Mouse (Mus musculus) stomach, postnatal 0 days (tissue): ENCODE data around the gene Sdc3. TPM values are rescaled to one million over a fixed set of nuclear protein-coding genes. Genes with fewer than 3 reads are reported as not detected.

ENCODE experiments used
- ATAC-seq: fragments of 200-750 bp; cut with Nextera tagmentation; 2 replicates; pipeline ENCODE4 v1.8.0; 2017; ENCODE audit not compliant: low FRiP score, low TSS enrichment
- DNase-seq: peaks from one replicate; pipeline ENCODE4 v3.0.0-alpha.2; 2016; ENCODE audit warnings: low spot score
- H3K27ac ChIP-seq: fragments of 300-500 bp; sonication (generic); replicated peaks from 2 replicates; pipeline ENCODE4 v1.5.1; 2014; ENCODE audit warnings: mild to moderate bottlenecking, control low read depth
- H3K27me3 ChIP-seq: fragments of 300-500 bp; sonication (generic); 2 replicates; pipeline ENCODE4 v1.6.1; 2014; ENCODE audit warnings: low read length; ENCODE audit not compliant: control insufficient read depth, insufficient read depth
- H3K36me3 ChIP-seq: fragments of 300-500 bp; sonication (generic); 2 replicates; pipeline ENCODE4 v1.6.1; 2014; ENCODE audit warnings: low read length, mixed read lengths; ENCODE audit not compliant: control insufficient read depth, insufficient read depth
- H3K4me1 ChIP-seq: fragments of 300-500 bp; sonication (generic); replicated peaks from 2 replicates; pipeline ENCODE4 v1.6.1; 2014; ENCODE audit warnings: antibody characterized with exemption; ENCODE audit not compliant: control insufficient read depth, insufficient read depth
- H3K4me2 ChIP-seq: fragments of 300-500 bp; sonication (generic); replicated peaks from 2 replicates; pipeline ENCODE4 v1.6.1; 2014; ENCODE audit warnings: low read depth, mild to moderate bottlenecking, control low read depth, moderate library complexity
- H3K4me3 ChIP-seq: fragments of 300-500 bp; sonication (generic); 2 replicates; pipeline ENCODE4 v1.5.1; 2014; ENCODE audit warnings: low read depth, low read length, control low read depth
- H3K9ac ChIP-seq: fragments of 300-500 bp; sonication (generic); 2 replicates; pipeline ENCODE4 v1.6.1; 2014; ENCODE audit warnings: mild to moderate bottlenecking, low read length, control low read depth, mixed read lengths
- H3K9me3 ChIP-seq: fragments of 300-500 bp; sonication (generic); 2 replicates; pipeline ENCODE4 v1.6.1; 2016; ENCODE audit warnings: low read length; ENCODE audit not compliant: control insufficient read depth
- CTCF ChIP-seq: IDR thresholded peaks from 2 replicates; pipeline ENCODE4 v1.5.1; 2016; ENCODE audit warnings: antibody characterized with exemption, low read depth, mild to moderate bottlenecking, moderate library complexity
- EP300 ChIP-seq: optimal IDR thresholded peaks from 2 replicates; pipeline ENCODE3; 2016; ENCODE audit warnings: antibody characterized with exemption
- WGBS: fragments of 180-500 bp; shearing (Covaris S2); extraction: QIAGEN DNeasy Blood & Tissue Kit; methylation state at CpG from one replicate; pipeline ENCODE4 v1.1.7; 2014; 5-methylcytosine and 5-hydroxymethylcytosine counted together
- polyA plus RNA-seq: library from polyadenylated mRNA; unstranded; fragments of >200 nt; fragmentation: Nextera tagmentation; extraction: Ambion mirVana; gene quantifications from 2 replicates; pipeline ENCODE4 v1.2.1, GENCODE M21; 2015

The Sdc3 gene
- polyA plus RNA-seq, 1 experiment from 2014 or later: 11.0 TPM

DNA sequence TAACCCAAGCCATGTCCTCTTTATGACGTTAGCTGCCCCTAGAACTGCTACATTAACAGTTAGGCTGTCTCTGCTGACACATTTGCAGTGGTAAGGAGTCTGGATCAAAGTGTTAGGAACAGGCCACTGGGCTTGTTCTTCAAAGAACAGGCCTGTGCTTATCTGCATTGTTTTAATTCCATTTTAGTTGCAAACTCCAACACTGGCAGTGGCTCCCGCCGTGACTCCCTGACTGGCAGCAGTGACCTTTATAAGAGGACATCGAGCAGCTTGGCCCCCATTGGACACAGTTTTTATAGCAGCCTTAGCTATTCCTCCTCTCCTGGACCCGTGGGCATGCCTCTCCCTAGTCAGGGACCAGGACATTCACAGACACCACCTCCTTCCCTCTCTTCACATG is 38.6 kb upstream of the Sdc3 start:
- no peak for DNase-seq

DNA sequence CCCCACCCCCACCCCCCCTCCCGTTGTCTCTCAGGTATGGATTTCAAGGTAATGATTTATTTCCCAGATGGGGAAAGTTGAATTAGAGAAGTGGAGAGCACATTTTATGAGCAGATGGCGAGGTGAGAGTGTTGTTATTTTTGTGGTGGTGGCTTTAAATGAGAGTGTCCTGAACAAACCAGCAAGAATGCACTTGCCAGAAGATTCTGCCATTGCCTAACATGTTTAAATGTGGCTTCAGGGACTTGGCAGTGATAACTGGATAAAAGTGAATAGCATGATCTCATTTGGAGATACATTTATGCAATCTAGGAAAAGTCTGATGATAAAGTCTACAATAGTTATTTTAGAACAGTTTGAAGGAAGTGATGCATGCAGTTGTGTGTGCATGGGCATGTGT is 37.6 kb upstream of the Sdc3 start:
- no peaks in the 10 kb centered on the region for H3K9me3 ChIP-seq
- no peak overlapping the region for H3K9ac ChIP-seq
- H3K36me3 ChIP-seq: peaks cover 43% of the 10 kb centered on the region
- no peak for ATAC-seq
- H3K27ac ChIP-seq: no peak overlapping the region
- H3K4me2 ChIP-seq: no peak overlapping the region
- no peak for TF ChIP-seq EP300
- no peak for TF ChIP-seq CTCF
- no peaks in the 10 kb centered on the region for H3K27me3 ChIP-seq
- no peaks in the 10 kb centered on the region for H3K4me1 ChIP-seq
- no peak for DNase-seq
- H3K4me3 ChIP-seq: no peak overlapping the region
- WGBS: 53% methylated on average over 2 of the region's 2 CpGs

More for the DNA sequence above, 38.6 kb upstream of the Sdc3 start:
- no peaks in the 10 kb centered on the region for H3K27me3 ChIP-seq
- H3K4me2 ChIP-seq: no peak overlapping the region
- no peaks in the 10 kb centered on the region for H3K4me1 ChIP-seq
- no peak overlapping the region for H3K9ac ChIP-seq
- H3K27ac ChIP-seq: no peak overlapping the region
- 71% methylated on average over 5 of the region's 5 CpGs for WGBS
- H3K4me3 ChIP-seq: no peak overlapping the region
- H3K36me3 ChIP-seq: peaks cover 45% of the 10 kb centered on the region
- no peak for TF ChIP-seq EP300
- no peaks in the 10 kb centered on the region for H3K9me3 ChIP-seq
- ATAC-seq: no peak

DNA sequence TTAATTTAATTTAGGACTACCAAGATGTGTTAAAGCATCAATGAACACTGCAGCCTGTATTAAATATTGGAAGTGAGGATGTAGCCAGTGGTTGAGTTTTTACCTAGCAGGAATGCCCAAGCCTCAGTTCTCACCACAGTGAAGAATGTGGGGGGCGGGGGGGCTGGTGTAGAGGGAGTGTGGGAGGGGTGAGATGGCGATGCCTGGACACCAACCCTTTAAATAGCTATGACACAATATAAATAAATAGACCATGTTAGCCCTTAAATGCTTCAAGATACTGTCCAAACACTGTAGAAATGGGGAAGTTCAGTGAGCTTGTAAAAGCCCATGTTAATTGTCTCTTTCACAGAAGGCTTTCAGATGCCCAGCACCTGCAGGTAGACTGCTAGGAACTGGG is 32.5 kb upstream of the Sdc3 start:
- 72% methylated on average over 2 of the region's 2 CpGs for WGBS
- no peaks in the 10 kb centered on the region for H3K27me3 ChIP-seq
- H3K9me3 ChIP-seq: no peaks in the 10 kb centered on the region
- H3K36me3 ChIP-seq: peaks cover 29% of the 10 kb centered on the region
- ATAC-seq: no peak
- H3K9ac ChIP-seq: no peak overlapping the region
- H3K4me1 ChIP-seq: no peaks in the 10 kb centered on the region
- no peak for DNase-seq
- TF ChIP-seq EP300 (no peak), CTCF (no peak)
- H3K4me3 ChIP-seq: no peak overlapping the region
- no peak overlapping the region for H3K27ac ChIP-seq
- H3K4me2 ChIP-seq: no peak overlapping the region

DNA sequence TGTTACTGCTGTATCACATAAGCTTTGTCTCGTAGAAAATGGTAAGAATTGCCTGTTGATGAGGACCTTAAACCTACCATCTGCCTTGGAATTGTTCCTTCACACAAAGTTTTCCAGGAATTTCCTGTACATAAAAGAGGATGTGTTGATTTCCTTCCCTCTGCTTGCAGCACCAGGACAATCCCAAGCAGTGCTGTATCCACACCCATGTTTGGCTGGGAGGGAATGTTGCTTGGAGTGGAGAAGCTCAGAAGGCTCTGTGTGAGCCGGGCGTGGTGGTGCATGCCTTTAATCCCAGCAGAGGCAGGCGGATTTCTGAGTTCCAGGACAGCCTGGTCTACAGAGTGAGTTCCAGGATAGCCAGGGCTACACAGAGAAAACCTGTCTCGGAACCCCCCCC is 30.5 kb upstream of the Sdc3 start:
- 72% methylated on average over 5 of the region's 5 CpGs for WGBS
- no peak overlapping the region for H3K4me2 ChIP-seq
- H3K9me3 ChIP-seq: no peaks in the 10 kb centered on the region
- H3K4me1 ChIP-seq: no peaks in the 10 kb centered on the region
- peaks cover 26% of the 10 kb centered on the region for H3K36me3 ChIP-seq
- no peak overlapping the region for H3K4me3 ChIP-seq
- no peak overlapping the region for H3K27ac ChIP-seq
- no peak for TF ChIP-seq EP300
- no peak for TF ChIP-seq CTCF
- H3K27me3 ChIP-seq: no peaks in the 10 kb centered on the region
- ATAC-seq (no peak), DNase-seq (no peak)
- H3K9ac ChIP-seq: no peak overlapping the region

DNA sequence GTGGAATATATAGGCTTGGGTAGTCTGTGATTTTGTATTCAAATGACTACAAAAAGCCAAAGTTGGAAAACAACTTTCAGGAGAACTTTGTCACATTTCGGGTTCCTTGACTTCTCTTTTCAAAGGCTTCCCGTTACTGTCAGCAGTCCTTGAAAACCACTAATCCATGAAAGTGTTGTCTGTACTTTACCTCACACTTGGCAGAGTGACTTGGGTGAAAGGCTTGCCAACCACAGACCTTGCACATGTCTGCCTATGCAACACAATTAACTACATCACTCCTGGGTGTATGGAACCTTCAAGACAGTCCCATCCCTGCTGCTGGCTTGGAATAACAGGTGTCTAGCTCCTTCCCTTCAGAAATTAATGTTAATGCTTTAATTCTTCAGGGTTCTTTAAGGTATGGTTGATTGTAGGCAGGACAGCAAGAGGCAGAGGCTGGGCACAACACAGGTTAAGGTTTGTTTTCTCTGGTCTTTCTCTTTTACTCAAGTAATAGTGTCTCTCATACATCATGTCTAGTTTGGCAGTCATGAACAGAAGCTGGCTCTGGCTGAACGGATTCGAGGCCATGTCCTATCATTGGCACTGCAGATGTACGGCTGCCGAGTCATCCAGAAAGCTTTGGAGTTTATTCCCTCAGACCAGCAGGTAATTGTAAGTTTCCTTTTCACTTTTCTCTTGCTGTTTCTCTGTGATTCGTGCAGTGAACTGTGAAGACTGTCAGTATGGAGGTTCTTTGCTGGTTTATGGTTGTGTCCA is 26.8 kb upstream of the Sdc3 start:
- Histone ChIP-seq H3K4me3 (no peak overlapping the region), H3K4me1 (no peaks in the 10 kb centered on the region), H3K27me3 (no peaks in the 10 kb centered on the region), H3K9ac (no peak overlapping the region), H3K27ac (no peak overlapping the region), H3K36me3 (peaks cover 26% of the 10 kb centered on the region), H3K4me2 (no peak overlapping the region), H3K9me3 (no peaks in the 10 kb centered on the region)
- no peak for TF ChIP-seq EP300
- TF ChIP-seq CTCF: no peak
- no peak for ATAC-seq
- DNase-seq: no peak
- WGBS: 81% methylated on average over 7 of the region's 7 CpGs

DNA sequence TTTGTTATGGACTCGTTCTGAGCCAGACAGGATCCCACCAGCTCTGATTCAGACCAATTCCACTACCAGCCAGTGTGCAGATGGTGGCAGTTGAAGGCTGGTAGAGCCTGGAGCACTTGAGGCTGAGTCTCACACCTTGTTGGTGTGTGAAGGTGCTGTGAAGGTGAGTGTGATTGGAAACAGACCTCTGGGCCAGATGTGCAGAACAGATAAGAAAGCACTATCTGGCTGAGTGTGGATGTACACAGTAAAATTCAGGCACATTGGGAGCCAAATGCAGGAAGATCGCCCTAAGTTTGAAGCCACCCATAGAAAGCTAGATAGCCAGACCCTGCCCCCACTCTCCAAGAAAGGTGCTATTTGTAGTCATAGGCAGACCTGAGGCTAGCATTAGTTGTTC is 25.9 kb upstream of the Sdc3 start:
- WGBS: 97% methylated on average over 1 of the region's 2 CpGs
- Histone ChIP-seq H3K9me3 (no peaks in the 10 kb centered on the region), H3K27me3 (no peaks in the 10 kb centered on the region), H3K4me1 (no peaks in the 10 kb centered on the region), H3K27ac (no peak overlapping the region), H3K4me2 (no peak overlapping the region), H3K36me3 (peaks cover 33% of the 10 kb centered on the region), H3K4me3 (no peak overlapping the region), H3K9ac (no peak overlapping the region)
- TF ChIP-seq CTCF: no peak
- TF ChIP-seq EP300: no peak
- ATAC-seq (no peak), DNase-seq (no peak)
